Mouse (Mus musculus): ENCODE data around the gene Ift52. TPM values are rescaled to one million over a fixed set of nuclear protein-coding genes. Genes with fewer than 3 reads are reported as not detected.

Gene Ift52
- polyA plus RNA-seq, 1 experiment = 21.1 TPM

- Histone ChIP-seq H3K4me3 (no peak overlapping the region), H3K79me2 (ENCODE audit: control insufficient read depth, insufficient read depth) (no peaks in the 10 kb centered on the region), H3ac (ENCODE audit: control insufficient read depth, insufficient read length) (no peak overlapping the region), H3K36me3 (ENCODE audit: control insufficient read depth, insufficient read depth) (no peaks in the 10 kb centered on the region), H3K4me2 (ENCODE audit: low read depth) (no peak overlapping the region), H3K27me3 (ENCODE audit: control insufficient read depth, insufficient read depth, insufficient read length) (no peaks in the 10 kb centered on the region)
- no peak for TF ChIP-seq MYOD1 (IDR thresholded peaks at IDR 0.05; ENCODE audit: control insufficient read depth in 1 of 3, insufficient read length in 2 of 3, low read depth in 2 of 3)
- no peak for TF ChIP-seq MYOG (IDR thresholded peaks at IDR 0.05; ENCODE audit: control insufficient read depth in 1 of 3, insufficient read depth in 1 of 3, insufficient read length in 2 of 3, low read depth in 2 of 3)
- TF ChIP-seq TCF12 (IDR thresholded peaks at IDR 0.05; ENCODE audit: insufficient read depth, poor library complexity, severe bottlenecking) = no peak
- TF ChIP-seq E2F4 (IDR thresholded peaks at IDR 0.05; ENCODE audit: insufficient read depth) = no peak
- no peak for TF ChIP-seq TCF3 (IDR thresholded peaks at IDR 0.05; ENCODE audit: insufficient read length, low read depth)
- no peak for TF ChIP-seq POLR2AphosphoS2 (IDR thresholded peaks at IDR 0.05; ENCODE audit: insufficient read length, low read depth)
- TF ChIP-seq POLR2A (IDR thresholded peaks at IDR 0.05; ENCODE audit: insufficient read length, low read depth) = no peak
- no peak for TF ChIP-seq REST (IDR thresholded peaks at IDR 0.05; ENCODE audit: insufficient read depth, insufficient read length)
- no peak for TF ChIP-seq CEBPB (IDR thresholded peaks at IDR 0.05; ENCODE audit: insufficient read depth, poor library complexity, severe bottlenecking)
- no peak for TF ChIP-seq SRF (IDR thresholded peaks at IDR 0.05; ENCODE audit: control insufficient read depth, insufficient read length, low read depth)
- TF ChIP-seq MAX (IDR thresholded peaks at IDR 0.05; ENCODE audit: low read depth) = no peak
- TF ChIP-seq USF1 (IDR thresholded peaks at IDR 0.05; ENCODE audit: low read depth) = no peak
Observed at GRCm38 (mm10) chr2:163079041-163079440, 61.9 kb downstream of the Ift52 start.

GRCm38 (mm10) chr2:163082591-163082990 is 65.4 kb downstream of the Ift52 start:
- no peaks in the 10 kb centered on the region for H3K27me3 ChIP-seq (ENCODE audit: control insufficient read depth, insufficient read depth, insufficient read length)
- TF ChIP-seq USF1 (IDR thresholded peaks at IDR 0.05; ENCODE audit: low read depth) (no peak), POLR2AphosphoS2 (IDR thresholded peaks at IDR 0.05; ENCODE audit: insufficient read length, low read depth) (no peak), MYOG (IDR thresholded peaks at IDR 0.05; ENCODE audit: control insufficient read depth in 1 of 3, insufficient read depth in 1 of 3, insufficient read length in 2 of 3, low read depth in 2 of 3) (no peak), MYOD1 (IDR thresholded peaks at IDR 0.05; ENCODE audit: control insufficient read depth in 1 of 3, insufficient read length in 2 of 3, low read depth in 2 of 3) (no peak), E2F4 (IDR thresholded peaks at IDR 0.05; ENCODE audit: insufficient read depth) (no peak), REST (IDR thresholded peaks at IDR 0.05; ENCODE audit: insufficient read depth, insufficient read length) (no peak), POLR2A (IDR thresholded peaks at IDR 0.05; ENCODE audit: insufficient read length, low read depth) (no peak), TCF12 (IDR thresholded peaks at IDR 0.05; ENCODE audit: insufficient read depth, poor library complexity, severe bottlenecking) (no peak), TCF3 (IDR thresholded peaks at IDR 0.05; ENCODE audit: insufficient read length, low read depth) (no peak), MAX (IDR thresholded peaks at IDR 0.05; ENCODE audit: low read depth) (no peak), CEBPB (IDR thresholded peaks at IDR 0.05; ENCODE audit: insufficient read depth, poor library complexity, severe bottlenecking) (no peak), SRF (IDR thresholded peaks at IDR 0.05; ENCODE audit: control insufficient read depth, insufficient read length, low read depth) (no peak)

GRCm38 (mm10) chr2:163084519-163084918 is 67.4 kb downstream of the Ift52 start:
- no peaks in the 10 kb centered on the region for H3K27me3 ChIP-seq (ENCODE audit: control insufficient read depth, insufficient read depth, insufficient read length)
- H3K36me3 ChIP-seq (ENCODE audit: control insufficient read depth, insufficient read depth) = no peaks in the 10 kb centered on the region
- no peak overlapping the region for H3K4me3 ChIP-seq
- no peaks in the 10 kb centered on the region for H3K79me2 ChIP-seq (ENCODE audit: control insufficient read depth, insufficient read depth)
- no peak for TF ChIP-seq USF1 (IDR thresholded peaks at IDR 0.05; ENCODE audit: low read depth)
- TF ChIP-seq E2F4 (IDR thresholded peaks at IDR 0.05; ENCODE audit: insufficient read depth) = no peak
- TF ChIP-seq MYOG (IDR thresholded peaks at IDR 0.05; ENCODE audit: control insufficient read depth in 1 of 3, insufficient read depth in 1 of 3, insufficient read length in 2 of 3, low read depth in 2 of 3) = no peak
- no peak for TF ChIP-seq CEBPB (IDR thresholded peaks at IDR 0.05; ENCODE audit: insufficient read depth, poor library complexity, severe bottlenecking)
- no peak for TF ChIP-seq REST (IDR thresholded peaks at IDR 0.05; ENCODE audit: insufficient read depth, insufficient read length)
- TF ChIP-seq POLR2AphosphoS2 (IDR thresholded peaks at IDR 0.05; ENCODE audit: insufficient read length, low read depth) = no peak
- no peak for TF ChIP-seq TCF3 (IDR thresholded peaks at IDR 0.05; ENCODE audit: insufficient read length, low read depth)
- TF ChIP-seq MYOD1 (IDR thresholded peaks at IDR 0.05; ENCODE audit: control insufficient read depth in 1 of 3, insufficient read length in 2 of 3, low read depth in 2 of 3) = no peak
- H3ac ChIP-seq (ENCODE audit: control insufficient read depth, insufficient read length) = no peak overlapping the region
- H3K4me2 ChIP-seq (ENCODE audit: low read depth) = no peak overlapping the region

More at GRCm38 (mm10) chr2:163082591-163082990, 65.4 kb downstream of the Ift52 start:
- Histone ChIP-seq H3K36me3 (ENCODE audit: control insufficient read depth, insufficient read depth) (no peaks in the 10 kb centered on the region), H3K4me2 (ENCODE audit: low read depth) (no peak overlapping the region), H3K79me2 (ENCODE audit: control insufficient read depth, insufficient read depth) (no peaks in the 10 kb centered on the region), H3ac (ENCODE audit: control insufficient read depth, insufficient read length) (no peak overlapping the region), H3K4me3 (no peak overlapping the region)

- H3ac ChIP-seq (ENCODE audit: control insufficient read depth, insufficient read length) = no peak overlapping the region
- H3K4me3 ChIP-seq = no peak overlapping the region
- no peaks in the 10 kb centered on the region for H3K36me3 ChIP-seq (ENCODE audit: control insufficient read depth, insufficient read depth)
- TF ChIP-seq MAX (IDR thresholded peaks at IDR 0.05; ENCODE audit: low read depth) (no peak), SRF (IDR thresholded peaks at IDR 0.05; ENCODE audit: control insufficient read depth, insufficient read length, low read depth) (no peak), TCF12 (IDR thresholded peaks at IDR 0.05; ENCODE audit: insufficient read depth, poor library complexity, severe bottlenecking) (no peak)
- H3K27me3 ChIP-seq (ENCODE audit: control insufficient read depth, insufficient read depth, insufficient read length) = no peaks in the 10 kb centered on the region
- no peak overlapping the region for H3K4me2 ChIP-seq (ENCODE audit: low read depth)
- no peaks in the 10 kb centered on the region for H3K79me2 ChIP-seq (ENCODE audit: control insufficient read depth, insufficient read depth)
Observed at GRCm38 (mm10) chr2:163085047-163085446, 67.9 kb downstream of the Ift52 start.

GRCm38 (mm10) chr2:163086561-163086960 is 69.4 kb downstream of the Ift52 start:
- Histone ChIP-seq H3K4me3 (no peak overlapping the region), H3K79me2 (ENCODE audit: control insufficient read depth, insufficient read depth) (no peaks in the 10 kb centered on the region), H3ac (ENCODE audit: control insufficient read depth, insufficient read length) (no peak overlapping the region), H3K4me2 (ENCODE audit: low read depth) (no peak overlapping the region), H3K27me3 (ENCODE audit: control insufficient read depth, insufficient read depth, insufficient read length) (no peaks in the 10 kb centered on the region), H3K36me3 (ENCODE audit: control insufficient read depth, insufficient read depth) (no peaks in the 10 kb centered on the region)
- TF ChIP-seq SRF (IDR thresholded peaks at IDR 0.05; ENCODE audit: control insufficient read depth, insufficient read length, low read depth) = no peak
